Mouse (Mus musculus): Measurements from ENCODE around the gene Mob4. TPM values are rescaled to one million over a fixed set of nuclear protein-coding genes. Genes with fewer than 3 reads are reported as not detected.

The Mob4 gene
- polyA plus RNA-seq, 1 experiment: 12.5 TPM

DNA sequence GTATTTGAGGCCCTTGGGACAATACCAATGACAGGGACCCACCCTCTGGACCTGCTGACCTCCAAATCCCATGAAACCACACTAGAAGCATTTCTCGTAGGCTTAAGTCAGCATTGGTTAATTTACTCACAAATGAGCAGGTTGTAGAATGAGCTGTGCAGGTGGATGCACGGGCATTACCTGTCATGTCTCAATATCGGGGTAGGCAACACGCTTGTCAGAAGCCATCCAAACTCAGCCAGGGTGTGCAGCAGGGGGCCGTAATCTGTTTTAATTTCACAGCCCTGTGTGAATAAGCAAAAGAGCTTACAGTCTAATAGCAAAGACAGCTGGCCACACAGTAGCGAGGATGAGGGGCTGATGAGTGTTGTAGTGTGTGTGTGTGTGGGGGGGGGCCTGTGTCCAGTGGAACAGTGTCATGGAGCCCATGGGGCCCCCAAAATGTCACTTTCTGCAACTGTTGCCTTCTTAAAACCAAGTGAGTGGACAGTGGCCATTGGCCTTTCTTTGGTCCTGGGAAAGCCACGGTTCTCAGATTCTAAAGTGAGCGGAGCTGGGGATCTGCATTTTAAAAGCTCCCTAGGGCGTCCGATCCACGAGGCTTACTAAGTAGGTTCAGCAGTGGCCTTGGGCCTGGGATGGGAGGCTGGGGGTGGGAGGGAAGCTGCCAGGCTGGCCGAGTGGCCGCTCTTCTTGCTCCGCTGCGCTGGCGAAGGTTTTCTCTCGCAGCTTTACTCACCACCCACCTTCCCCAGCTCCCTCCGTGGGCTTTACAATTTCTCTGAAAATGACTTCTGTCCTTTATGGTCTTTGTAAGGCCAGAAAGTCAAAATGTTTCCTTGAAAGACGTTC, 63.3 kb downstream of the Mob4 start:
- no peak for TF ChIP-seq GATA1 (IDR thresholded peaks at IDR 0.05; ENCODE audit: low read length)

DNA sequence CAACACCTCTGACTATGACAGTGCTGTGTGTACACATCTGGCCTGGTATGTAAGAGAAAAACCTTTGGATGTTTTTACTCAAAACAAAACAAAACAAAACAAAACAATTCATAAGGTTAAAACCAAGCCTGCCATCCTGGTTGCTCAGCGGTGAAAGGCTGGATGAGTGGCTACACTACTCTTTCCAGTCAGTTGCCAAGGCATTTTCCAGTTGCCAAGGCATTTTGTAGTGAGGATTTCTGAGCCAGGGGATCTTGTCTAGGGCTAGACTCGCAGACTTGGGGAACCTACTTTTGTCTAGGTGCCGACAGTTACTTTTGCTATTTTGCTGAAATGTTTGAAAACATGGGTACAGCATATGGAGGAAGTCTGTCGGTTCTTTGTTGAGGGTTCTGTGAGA, 64.0 kb downstream of the Mob4 start:
- TF ChIP-seq GATA1 (IDR thresholded peaks at IDR 0.05; ENCODE audit: low read length): no peak

DNA sequence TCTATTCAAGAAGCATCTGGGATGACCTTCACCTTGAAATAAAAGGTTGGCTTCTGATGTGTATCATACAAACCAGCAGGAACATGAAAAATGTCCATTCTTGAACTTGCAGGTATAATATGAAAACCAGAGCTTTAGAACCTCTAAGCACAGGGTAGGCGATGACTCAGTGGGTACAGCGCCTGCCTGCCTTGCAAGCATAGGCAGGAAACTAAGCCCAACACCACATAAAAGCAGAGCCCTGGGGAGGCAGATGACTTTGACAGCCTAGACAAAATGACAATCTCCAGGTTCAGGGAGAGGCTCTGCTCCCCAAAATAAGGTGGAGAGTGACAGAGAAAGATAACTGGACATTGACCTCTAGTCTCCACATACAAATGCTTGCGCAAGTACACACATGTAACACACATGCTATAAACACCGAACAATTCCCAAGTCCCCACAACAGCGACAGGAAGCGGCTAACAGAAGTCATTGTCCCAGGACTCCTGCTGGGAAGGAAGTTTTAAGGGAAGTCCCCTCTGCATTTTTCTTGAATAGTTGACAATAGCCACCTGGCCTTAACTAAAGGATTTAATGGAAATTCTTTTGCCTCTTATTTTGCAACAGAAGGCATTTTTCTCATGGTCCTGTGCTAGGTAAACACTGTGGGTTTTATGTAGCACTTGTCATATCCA, 65.4 kb downstream of the Mob4 start:
- no peak for TF ChIP-seq GATA1 (IDR thresholded peaks at IDR 0.05; ENCODE audit: low read length)

DNA sequence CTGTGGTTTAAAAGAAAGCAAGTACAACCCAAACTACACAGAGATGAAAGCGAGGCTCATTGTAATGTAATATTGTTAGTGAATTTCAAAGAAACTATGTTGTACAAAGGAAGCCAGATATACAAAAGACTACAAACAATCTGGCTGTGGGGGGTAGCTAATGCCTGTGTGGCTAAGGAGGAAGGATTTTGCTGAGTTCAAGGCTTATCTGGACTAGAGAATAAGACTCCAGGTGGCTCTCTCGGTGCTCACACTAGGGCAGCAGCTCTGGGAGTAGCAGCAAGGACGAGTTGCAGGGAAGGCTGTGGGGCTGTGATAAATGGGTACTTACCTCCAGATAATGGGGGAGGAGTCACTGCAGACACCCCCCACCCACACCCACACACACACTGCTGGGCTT, 67.7 kb downstream of the Mob4 start:
- TF ChIP-seq GATA1 (IDR thresholded peaks at IDR 0.05; ENCODE audit: low read length): no peak

DNA sequence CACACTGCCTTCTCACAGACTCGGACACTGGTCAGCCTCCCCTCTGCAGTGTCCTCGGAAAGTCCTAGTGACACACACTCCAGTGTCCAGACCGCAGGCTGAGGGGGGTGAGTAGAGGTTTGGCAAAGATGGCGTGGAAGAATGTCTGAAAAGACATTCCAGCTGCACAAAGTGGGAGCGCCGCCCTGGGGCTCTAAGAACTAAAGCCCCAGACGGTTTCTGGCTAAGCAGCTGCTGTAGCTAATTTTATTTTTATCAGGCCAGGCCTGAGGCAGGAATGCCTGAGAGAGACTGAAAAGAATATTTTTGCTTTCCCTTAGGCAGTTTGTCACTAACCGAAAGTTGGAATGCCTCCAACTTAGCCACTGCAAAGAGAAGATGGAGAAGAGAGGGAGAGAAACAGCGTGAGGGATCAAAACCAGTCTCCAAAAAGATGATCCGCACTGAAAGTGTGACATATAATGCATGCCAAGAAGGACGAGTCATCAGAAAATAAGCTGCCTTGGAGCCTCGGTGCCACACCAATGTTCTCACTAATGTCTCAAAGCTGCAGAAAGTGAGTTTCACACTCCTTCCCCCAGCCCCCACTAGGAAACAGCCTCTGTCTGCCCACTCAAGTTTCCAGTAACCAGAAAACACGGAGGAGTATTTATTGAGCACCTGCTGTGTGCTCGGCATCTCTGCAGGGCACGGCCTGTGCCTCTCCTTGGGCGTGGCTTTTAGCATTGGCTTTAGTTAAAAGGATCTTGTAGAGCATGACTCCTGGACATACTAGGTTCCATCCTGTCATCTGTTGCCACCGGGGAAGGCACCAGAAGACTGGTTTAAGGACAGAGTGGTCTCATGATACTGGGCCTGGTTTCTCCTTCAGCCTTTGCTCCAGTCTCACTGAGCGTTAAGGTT, 71.1 kb downstream of the Mob4 start:
- no peak for TF ChIP-seq GATA1 (IDR thresholded peaks at IDR 0.05; ENCODE audit: low read length)

Other genes starting within 250 kb of the Mob4 start
- gene Ankrd44, start 204.8 kb upstream of the Mob4 start, polyA plus RNA-seq (2012): not detected in 2 replicates
- 29.6 and 34.4 TPM in 2 replicates for gene Sf3b1, start 103.8 kb upstream of the Mob4 start, polyA plus RNA-seq (2012)
- 3.6 and 6.6 TPM in 2 replicates for gene Coq10b, start 78.5 kb upstream of the Mob4 start, polyA plus RNA-seq (2012)
- 169 and 223 TPM in 2 replicates for gene Hspe1, start 43.1 kb upstream of the Mob4 start, polyA plus RNA-seq (2012)
- gene Hspd1, start 43.0 kb upstream of the Mob4 start, polyA plus RNA-seq (2012): 135 and 145 TPM in 2 replicates
- gene Rftn2, start 95.6 kb downstream of the Mob4 start, polyA plus RNA-seq (2012): 0.03 TPM in 1 of 2 replicates, not detected in the other
- 3.8 and 4.1 TPM in 2 replicates for gene Mars2, start 105.9 kb downstream of the Mob4 start, polyA plus RNA-seq (2012)
- gene Boll, start 232.2 kb downstream of the Mob4 start, polyA plus RNA-seq (2012): not detected in 2 replicates